Mouse (Mus musculus) heart, embryonic 13.5 days (tissue): ENCODE measurements around the gene Srp54a. TPM values are rescaled to one million over a fixed set of nuclear protein-coding genes. Genes with fewer than 3 reads are reported as not detected.
"Not testable (repeated sequence)": the region's sequence is repeated elsewhere in the genome, so short reads cannot be mapped to it uniquely, and the experiment has no call there.

Source experiments
- ATAC-seq: fragments of 200-750 bp; cut with Nextera tagmentation; 2 replicates; pipeline ENCODE4 v1.8.0; 2017; ENCODE audit warnings: moderate TSS enrichment; ENCODE audit not compliant: insufficient number of reproducible peaks, low FRiP score, low TSS enrichment; ENCODE audit errors: extremely low read depth
- H3K27ac ChIP-seq: fragments of 300-500 bp; sonication (generic); replicated peaks from 2 replicates; pipeline ENCODE4 v1.5.1; 2015; ENCODE audit warnings: moderate library complexity, mild to moderate bottlenecking, inconsistent platforms
- H3K27me3 ChIP-seq: fragments of 300-500 bp; sonication (generic); replicated peaks from 2 replicates; pipeline ENCODE4 v1.6.1; 2015; ENCODE audit warnings: mild to moderate bottlenecking, inconsistent platforms
- H3K36me3 ChIP-seq: fragments of 300-500 bp; sonication (generic); 2 replicates; pipeline ENCODE4 v1.6.1; 2015; ENCODE audit warnings: mild to moderate bottlenecking, inconsistent platforms
- H3K4me1 ChIP-seq: fragments of 300-500 bp; sonication (generic); 2 replicates; pipeline ENCODE4 v1.6.1; 2015; ENCODE audit warnings: inconsistent platforms
- H3K4me2 ChIP-seq: fragments of 300-500 bp; sonication (generic); 2 replicates; pipeline ENCODE4 v1.6.1; 2015; ENCODE audit warnings: inconsistent platforms, mild to moderate bottlenecking, moderate library complexity
- H3K4me3 ChIP-seq: fragments of 300-500 bp; sonication (generic); 2 replicates; pipeline ENCODE4 v1.5.1; 2015; ENCODE audit warnings: moderate library complexity, mild to moderate bottlenecking, inconsistent platforms
- H3K9ac ChIP-seq: fragments of 300-500 bp; sonication (generic); 2 replicates; pipeline ENCODE4 v1.6.1; 2015; ENCODE audit warnings: inconsistent platforms, mild to moderate bottlenecking, moderate library complexity
- H3K9me3 ChIP-seq: fragments of 300-500 bp; sonication (generic); 2 replicates; pipeline ENCODE4 v1.6.1; 2016; ENCODE audit warnings: inconsistent platforms
- WGBS: fragments of 180-500 bp; shearing (Covaris S2); methylation state at CpG from one replicate; pipeline ENCODE4 v1.1.7; 2015; ENCODE audit warnings: mixed read lengths; 5-methylcytosine and 5-hydroxymethylcytosine counted together
- polyA plus RNA-seq: library from polyadenylated mRNA; unstranded; fragments of >200 nt; fragmentation: Nextera tagmentation; extraction: Ambion mirVana; gene quantifications from 2 replicates; pipeline ENCODE4 v1.2.1, GENCODE M21; 2015

Srp54a gene
- polyA plus RNA-seq: 101 and 132 TPM in 2 replicates

GRCm38 (mm10) chr12:55079726-55080600, at the start of gene Srp54a, which contains the start of gene 2700097O09Rik:
Srp54a (plus strand) TSS chr12:55080262.
2700097O09Rik (minus strand) TSS chr12:55080110.
- ATAC-seq: peak; percentile 95

GRCm38 (mm10) chr12:55041011-55041410, 39.1 kb upstream of the Srp54a start:
- no peak for ATAC-seq
- no peak overlapping the region for H3K4me2 ChIP-seq
- peaks cover 21% of the 10 kb centered on the region for H3K36me3 ChIP-seq
- H3K4me1 ChIP-seq: no peaks in the 10 kb centered on the region
- H3K4me3 ChIP-seq: no peak overlapping the region
- H3K27me3 ChIP-seq: no peaks in the 10 kb centered on the region
- 62% methylated on average over 15 of the region's 15 CpGs for WGBS
- no peak overlapping the region for H3K9ac ChIP-seq
- H3K27ac ChIP-seq: no peak overlapping the region
- H3K9me3 ChIP-seq: no peaks in the 10 kb centered on the region

More at GRCm38 (mm10) chr12:55079726-55080600, at the start of gene Srp54a, which contains the start of gene 2700097O09Rik:
- H3K4me1 ChIP-seq, H3K9me3 ChIP-seq, H3K36me3 ChIP-seq, H3K27me3 ChIP-seq: not testable (repeated sequence)
- under 1% methylated on average over 60 of the region's 60 CpGs for WGBS
- peak within 1 kb of the TSS; percentile 78 for H3K4me2 ChIP-seq
- peak within 1 kb of the TSS; percentile 92 for H3K9ac ChIP-seq
- H3K4me3 ChIP-seq: peak within 1 kb of the TSS; percentile 77
- peak within 1 kb of the TSS; percentile 93 for H3K27ac ChIP-seq

- no peaks in the 10 kb centered on the region for H3K9me3 ChIP-seq
- H3K27ac ChIP-seq: no peak overlapping the region
- H3K4me2 ChIP-seq: no peak overlapping the region
- H3K9ac ChIP-seq: no peak overlapping the region
- H3K36me3 ChIP-seq: peaks cover 47% of the 10 kb centered on the region
- no peak for ATAC-seq
- peaks cover 17% of the 10 kb centered on the region for H3K4me1 ChIP-seq
- no peaks in the 10 kb centered on the region for H3K27me3 ChIP-seq
- no peak overlapping the region for H3K4me3 ChIP-seq
- WGBS: 90% methylated on average over 8 of the region's 8 CpGs
Observed at GRCm38 (mm10) chr12:55049731-55050353, 30.2 kb upstream of the Srp54a start.

GRCm38 (mm10) chr12:55051210-55052173, 28.6 kb upstream of the Srp54a start:
- WGBS: 60% methylated on average over 8 of the region's 8 CpGs
- H3K4me1 ChIP-seq: peaks cover 17% of the 10 kb centered on the region
- H3K9me3 ChIP-seq: no peaks in the 10 kb centered on the region
- no peak overlapping the region for H3K9ac ChIP-seq
- no peaks in the 10 kb centered on the region for H3K27me3 ChIP-seq
- no peak overlapping the region for H3K27ac ChIP-seq
- peaks cover 37% of the 10 kb centered on the region for H3K36me3 ChIP-seq
- H3K4me3 ChIP-seq: no peak overlapping the region
- H3K4me2 ChIP-seq: peak overlapping the region; percentile 0; the same call in 1 of the 2 replicates
- ATAC-seq: no peak

GRCm38 (mm10) chr12:55053267-55053666, 26.8 kb upstream of the Srp54a start:
- 87% methylated on average over 7 of the region's 7 CpGs for WGBS
- no peak for ATAC-seq

GRCm38 (mm10) chr12:55054551-55055241, 25.4 kb upstream of the Srp54a start:
- ATAC-seq: no peak
- no peak overlapping the region for H3K4me2 ChIP-seq
- no peaks in the 10 kb centered on the region for H3K9me3 ChIP-seq
- H3K9ac ChIP-seq: no peak overlapping the region
- H3K27ac ChIP-seq: no peak overlapping the region
- H3K36me3 ChIP-seq: peaks cover 41% of the 10 kb centered on the region
- no peaks in the 10 kb centered on the region for H3K27me3 ChIP-seq
- H3K4me3 ChIP-seq: no peak overlapping the region
- WGBS: 75% methylated on average over 2 of the region's 2 CpGs
- peaks cover 26% of the 10 kb centered on the region for H3K4me1 ChIP-seq

More at GRCm38 (mm10) chr12:55053267-55053666, 26.8 kb upstream of the Srp54a start:
- Histone ChIP-seq H3K4me3 (no peak overlapping the region), H3K9me3 (no peaks in the 10 kb centered on the region), H3K36me3 (peaks cover 36% of the 10 kb centered on the region), H3K27me3 (no peaks in the 10 kb centered on the region), H3K27ac (no peak overlapping the region), H3K4me2 (no peak overlapping the region), H3K9ac (no peak overlapping the region), H3K4me1 (peaks cover 17% of the 10 kb centered on the region)

- H3K9ac ChIP-seq: no peak overlapping the region
- H3K27ac ChIP-seq: no peak overlapping the region
- H3K27me3 ChIP-seq: no peaks in the 10 kb centered on the region
- no peak overlapping the region for H3K4me2 ChIP-seq
- 63% methylated on average over 2 of the region's 2 CpGs for WGBS
- H3K4me1 ChIP-seq: peaks cover 32% of the 10 kb centered on the region
- ATAC-seq: no peak
- H3K36me3 ChIP-seq: peaks cover 41% of the 10 kb centered on the region
- H3K9me3 ChIP-seq: no peaks in the 10 kb centered on the region
- H3K4me3 ChIP-seq: no peak overlapping the region
Observed at GRCm38 (mm10) chr12:55056703-55057102, 23.4 kb upstream of the Srp54a start.

- no peak overlapping the region for H3K4me2 ChIP-seq
- WGBS: 55% methylated on average over 6 of the region's 6 CpGs
- peaks cover 24% of the 10 kb centered on the region for H3K4me1 ChIP-seq
- no peak for ATAC-seq
- peaks cover 36% of the 10 kb centered on the region for H3K36me3 ChIP-seq
- no peak overlapping the region for H3K4me3 ChIP-seq
- H3K9ac ChIP-seq: no peak overlapping the region
- no peaks in the 10 kb centered on the region for H3K27me3 ChIP-seq
- no peak overlapping the region for H3K27ac ChIP-seq
- H3K9me3 ChIP-seq: no peaks in the 10 kb centered on the region
Observed at GRCm38 (mm10) chr12:55058865-55059615, 21.0 kb upstream of the Srp54a start.

GRCm38 (mm10) chr12:55059812-55060211, 20.2 kb upstream of the Srp54a start:
- Histone ChIP-seq H3K27ac (no peak overlapping the region), H3K9ac (no peak overlapping the region), H3K36me3 (peaks cover 41% of the 10 kb centered on the region), H3K27me3 (no peaks in the 10 kb centered on the region), H3K4me3 (no peak overlapping the region), H3K9me3 (no peaks in the 10 kb centered on the region), H3K4me2 (no peak overlapping the region), H3K4me1 (peaks cover 24% of the 10 kb centered on the region)
- no peak for ATAC-seq
- WGBS: 35% methylated on average over 3 of the region's 3 CpGs
